Mouse (Mus musculus): ENCODE results near the gene Iars2. TPM values are rescaled to one million over a fixed set of nuclear protein-coding genes. Genes with fewer than 3 reads are reported as not detected.
A peak's percentile ranks its signal among the peaks of the same experiment; 100 is the strongest.

Iars2 gene
- polyA plus RNA-seq (2015; fragmentation: Nextera tagmentation; extraction: Ambion mirVana): 18.5 and 19.7 TPM in 2 replicates

- peaks cover 39% of the 10 kb centered on the region for H3K4me1 ChIP-seq
- peak within 1 kb of the TSS; percentile 90 for H3K27ac ChIP-seq (replicated peaks)
- ATAC-seq (ENCODE audit: low FRiP score): peak; percentile 92
- under 1% methylated on average over 76 of the region's 76 CpGs for WGBS
- H3K27me3 ChIP-seq (replicated peaks): no peaks in the 10 kb centered on the region
- H3K4me3 ChIP-seq (replicated peaks): peak within 1 kb of the TSS; percentile 90
- H3K9ac ChIP-seq (replicated peaks): peak within 1 kb of the TSS; percentile 95
- no peaks in the 10 kb centered on the region for H3K9me3 ChIP-seq (replicated peaks)
- H3K4me2 ChIP-seq: peak within 1 kb of the TSS; percentile 66
- peaks cover 27% of the 10 kb centered on the region for H3K36me3 ChIP-seq
These were observed at the start of gene Iars2 for GRCm38 (mm10) chr1:185328721-185329610. Gene Iars2, minus strand, starts transcription at chr1:185329396.

GRCm38 (mm10) chr1:185377429-185377828 lies 48.2 kb upstream of the Iars2 start:
- no peak overlapping the region for H3K9ac ChIP-seq (replicated peaks)
- H3K36me3 ChIP-seq: peaks cover 84% of the 10 kb centered on the region
- H3K4me1 ChIP-seq: no peaks in the 10 kb centered on the region
- H3K27ac ChIP-seq (replicated peaks): no peak overlapping the region
- H3K27me3 ChIP-seq (replicated peaks): no peaks in the 10 kb centered on the region
- no peak for ATAC-seq (ENCODE audit: low FRiP score)
- H3K9me3 ChIP-seq (replicated peaks): no peaks in the 10 kb centered on the region
- no peak overlapping the region for H3K4me3 ChIP-seq (replicated peaks)
- WGBS: 95% methylated on average over 2 of the region's 2 CpGs
- no peak overlapping the region for H3K4me2 ChIP-seq

GRCm38 (mm10) chr1:185376390-185376789 lies 47.2 kb upstream of the Iars2 start:
- no peak overlapping the region for H3K27ac ChIP-seq (replicated peaks)
- H3K9ac ChIP-seq (replicated peaks): no peak overlapping the region
- H3K27me3 ChIP-seq (replicated peaks): no peaks in the 10 kb centered on the region
- H3K4me3 ChIP-seq (replicated peaks): no peak overlapping the region
- no peaks in the 10 kb centered on the region for H3K9me3 ChIP-seq (replicated peaks)
- H3K4me1 ChIP-seq: no peaks in the 10 kb centered on the region
- no peak overlapping the region for H3K4me2 ChIP-seq
- ATAC-seq (ENCODE audit: low FRiP score): no peak
- peaks cover 85% of the 10 kb centered on the region for H3K36me3 ChIP-seq

GRCm38 (mm10) chr1:185369979-185370378 lies 40.8 kb upstream of the Iars2 start:
- H3K27me3 ChIP-seq (replicated peaks): no peaks in the 10 kb centered on the region
- no peak overlapping the region for H3K9ac ChIP-seq (replicated peaks)
- no peaks in the 10 kb centered on the region for H3K9me3 ChIP-seq (replicated peaks)
- H3K36me3 ChIP-seq: peaks cover 44% of the 10 kb centered on the region
- WGBS: 93% methylated on average over 6 of the region's 6 CpGs
- H3K4me3 ChIP-seq (replicated peaks): no peak overlapping the region
- H3K27ac ChIP-seq (replicated peaks): no peak overlapping the region
- H3K4me2 ChIP-seq: no peak overlapping the region
- ATAC-seq (ENCODE audit: low FRiP score): no peak
- peaks cover 13% of the 10 kb centered on the region for H3K4me1 ChIP-seq

- H3K36me3 ChIP-seq: peaks cover 24% of the 10 kb centered on the region
- H3K9ac ChIP-seq (replicated peaks): no peak overlapping the region
- H3K4me1 ChIP-seq: peaks cover 26% of the 10 kb centered on the region
- no peaks in the 10 kb centered on the region for H3K9me3 ChIP-seq (replicated peaks)
- ATAC-seq (ENCODE audit: low FRiP score): no peak
- no peak overlapping the region for H3K27ac ChIP-seq (replicated peaks)
- WGBS: 86% methylated on average over 6 of the region's 6 CpGs
- H3K4me3 ChIP-seq (replicated peaks): no peak overlapping the region
- H3K27me3 ChIP-seq (replicated peaks): no peaks in the 10 kb centered on the region
- no peak overlapping the region for H3K4me2 ChIP-seq
These were observed 38.2 kb upstream of the Iars2 start for GRCm38 (mm10) chr1:185367383-185367782.

- Histone ChIP-seq H3K4me1 (peaks cover 34% of the 10 kb centered on the region), H3K27ac (replicated peaks) (peak overlapping the region; percentile 94; the same call in 1 of the 2 replicates), H3K27me3 (replicated peaks) (no peaks in the 10 kb centered on the region), H3K9ac (replicated peaks) (peak overlapping the region; percentile 87), H3K36me3 (no peaks in the 10 kb centered on the region; the same call in 1 of the 2 replicates), H3K9me3 (replicated peaks) (no peaks in the 10 kb centered on the region), H3K4me2 (peak overlapping the region; percentile 78), H3K4me3 (replicated peaks) (peak overlapping the region; percentile 97)
- ATAC-seq (ENCODE audit: low FRiP score): no peak
- WGBS: 47% methylated on average over 6 of the region's 6 CpGs
These were observed 35.0 kb upstream of the Iars2 start for GRCm38 (mm10) chr1:185364183-185364540.

- Histone ChIP-seq H3K4me3 (replicated peaks) (peak overlapping the region; percentile 97), H3K27ac (replicated peaks) (peak overlapping the region; percentile 94), H3K4me1 (peaks cover 34% of the 10 kb centered on the region), H3K4me2 (peak overlapping the region; percentile 78), H3K9me3 (replicated peaks) (no peaks in the 10 kb centered on the region), H3K36me3 (no peaks in the 10 kb centered on the region; the same call in 1 of the 2 replicates), H3K9ac (replicated peaks) (peak overlapping the region; percentile 87), H3K27me3 (replicated peaks) (no peaks in the 10 kb centered on the region)
- WGBS: 5% methylated on average over 22 of the region's 22 CpGs
- peak; percentile 60 for ATAC-seq (ENCODE audit: low FRiP score)
These were observed 34.5 kb upstream of the Iars2 start for GRCm38 (mm10) chr1:185363526-185364182.

GRCm38 (mm10) chr1:185362677-185363520 lies 33.7 kb upstream of the Iars2 start, which contains the start of gene Eprs:
Gene Eprs, plus strand, starts transcription at chr1:185363044.
- peak; percentile 96 for ATAC-seq (ENCODE audit: low FRiP score)
- H3K4me1 ChIP-seq: peaks cover 34% of the 10 kb centered on the region
- peak within 1 kb of the TSS; percentile 78 for H3K4me2 ChIP-seq
- H3K27ac ChIP-seq (replicated peaks): peak within 1 kb of the TSS; percentile 94
- H3K36me3 ChIP-seq: peaks cover 5% of the 10 kb centered on the region
- peak within 1 kb of the TSS; percentile 97 for H3K4me3 ChIP-seq (replicated peaks)
- under 1% methylated on average over 88 of the region's 92 CpGs for WGBS
- no peaks in the 10 kb centered on the region for H3K9me3 ChIP-seq (replicated peaks)
- H3K9ac ChIP-seq (replicated peaks): peak within 1 kb of the TSS; percentile 87
- no peaks in the 10 kb centered on the region for H3K27me3 ChIP-seq (replicated peaks)

- WGBS: 89% methylated on average over 4 of the region's 4 CpGs
- no peak for ATAC-seq (ENCODE audit: low FRiP score)
- Histone ChIP-seq H3K4me3 (replicated peaks) (no peak overlapping the region), H3K4me1 (peaks cover 9% of the 10 kb centered on the region), H3K4me2 (no peak overlapping the region), H3K27ac (replicated peaks) (no peak overlapping the region), H3K27me3 (replicated peaks) (no peaks in the 10 kb centered on the region), H3K9ac (replicated peaks) (no peak overlapping the region), H3K36me3 (peaks cover 39% of the 10 kb centered on the region), H3K9me3 (replicated peaks) (no peaks in the 10 kb centered on the region)
These were observed 29.0 kb upstream of the Iars2 start for GRCm38 (mm10) chr1:185358211-185358610.

GRCm38 (mm10) chr1:185356246-185356645 lies 27.1 kb upstream of the Iars2 start:
- H3K4me2 ChIP-seq: no peak overlapping the region
- H3K36me3 ChIP-seq: peaks cover 55% of the 10 kb centered on the region
- no peaks in the 10 kb centered on the region for H3K27me3 ChIP-seq (replicated peaks)
- ATAC-seq (ENCODE audit: low FRiP score): no peak
- H3K9me3 ChIP-seq (replicated peaks): no peaks in the 10 kb centered on the region
- no peaks in the 10 kb centered on the region for H3K4me1 ChIP-seq
- no peak overlapping the region for H3K27ac ChIP-seq (replicated peaks)
- H3K4me3 ChIP-seq (replicated peaks): no peak overlapping the region
- WGBS: 94% methylated on average over 8 of the region's 8 CpGs
- H3K9ac ChIP-seq (replicated peaks): no peak overlapping the region

GRCm38 (mm10) chr1:185354731-185355130 lies 25.5 kb upstream of the Iars2 start:
- peaks cover 70% of the 10 kb centered on the region for H3K36me3 ChIP-seq
- no peak overlapping the region for H3K9ac ChIP-seq (replicated peaks)

More at GRCm38 (mm10) chr1:185354731-185355130, 25.5 kb upstream of the Iars2 start:
- WGBS: 86% methylated on average over 4 of the region's 4 CpGs
- no peak overlapping the region for H3K4me3 ChIP-seq (replicated peaks)
- H3K9me3 ChIP-seq (replicated peaks): no peaks in the 10 kb centered on the region
- ATAC-seq (ENCODE audit: low FRiP score): no peak
- no peak overlapping the region for H3K4me2 ChIP-seq
- no peaks in the 10 kb centered on the region for H3K4me1 ChIP-seq
- no peaks in the 10 kb centered on the region for H3K27me3 ChIP-seq (replicated peaks)
- H3K27ac ChIP-seq (replicated peaks): no peak overlapping the region
